Mouse (Mus musculus): ENCODE measurements around the gene Olr1. TPM values are rescaled to one million over a fixed set of nuclear protein-coding genes. Genes with fewer than 3 reads are reported as not detected.
A peak's percentile ranks its signal among the peaks of the same experiment; 100 is the strongest.

Olr1 gene
- total and polyA plus RNA-seq, 3 experiments, result not detected

DNA sequence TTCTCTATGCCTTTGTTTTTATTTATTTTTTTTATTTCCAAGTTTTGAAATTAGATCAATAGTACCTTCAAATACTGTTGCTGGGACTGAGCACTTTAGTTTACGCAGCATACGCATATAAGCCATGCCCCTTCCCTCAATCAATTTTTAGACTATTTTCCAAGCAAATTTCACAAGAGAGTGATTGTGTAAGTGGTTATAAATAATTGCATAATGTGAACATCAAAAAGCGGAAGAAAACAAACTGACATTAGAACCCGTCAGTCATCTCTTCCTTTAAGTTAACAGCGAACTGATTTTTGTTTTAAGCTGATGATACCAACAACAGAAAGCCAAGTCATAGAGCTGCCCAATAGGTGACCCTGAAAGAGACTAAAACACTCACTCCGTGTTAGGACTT is 35.6 kb downstream of the Olr1 start:
- Histone ChIP-seq H3K4me1 (ENCODE audit: control insufficient read depth in 1 of 2, insufficient read depth in 2 of 2) (peaks cover 0 to 5% of the 10 kb centered on the region in 2 experiments; a peak in 1 of 4 replicates), H3K36me3 (replicated peaks in 1 of 2; ENCODE audit: control insufficient read depth in 1 of 2, insufficient read depth in 1 of 2, low read length in 1 of 2) (no peaks in the 10 kb centered on the region), H3K4me3 (replicated peaks in 1 of 3; ENCODE audit: low read depth in 2 of 3, low read length in 2 of 3, poor library complexity in 1 of 3) (no peak overlapping the region), H3K9ac (ENCODE audit: insufficient read depth, low read depth) (no peak overlapping the region), H3K27me3 (replicated peaks) (no peaks in the 10 kb centered on the region), H3K79me2 (replicated peaks; ENCODE audit: control insufficient read depth, extremely low read depth, insufficient read depth, poor library complexity, severe bottlenecking) (no peaks in the 10 kb centered on the region), H3K27ac (ENCODE audit: insufficient read depth, low read depth) (no peak overlapping the region), H3K9me3 (replicated peaks; ENCODE audit: low read length) (no peaks in the 10 kb centered on the region), H3K4me2 (ENCODE audit: insufficient read depth, low read depth, poor library complexity, severe bottlenecking) (no peak overlapping the region)
- in situ Hi-C loops (cut with MboI; ENCODE audit: low pct_ligation_motif_present, low pct_unique_long_range_greater_than_20kb, low sequenced_read_pairs), result no loop called here
- no peak for DNase-seq (ENCODE audit: extremely low read depth)
- no peak for TF ChIP-seq TCF12 (IDR thresholded peaks at IDR 0.05; ENCODE audit: low read depth, low read length)
- no peak for TF ChIP-seq POLR2AphosphoS2 (IDR thresholded peaks at IDR 0.05; ENCODE audit: low read depth, low read length)
- no peak for TF ChIP-seq GABPA (IDR thresholded peaks at IDR 0.05; ENCODE audit: insufficient replicate concordance, low read depth, low read length)
- no peak for TF ChIP-seq USF1 (IDR thresholded peaks at IDR 0.05; ENCODE audit: low read depth, low read length)
- no peak for TF ChIP-seq MYC (IDR thresholded peaks at IDR 0.05; ENCODE audit: low read depth, low read length)
- no peak for TF ChIP-seq CTCF (conservative IDR thresholded peaks at IDR 0.05 in 1 of 2, IDR thresholded peaks at IDR 0.05 in 1 of 2; ENCODE audit: low read depth in 2 of 2, low read length in 2 of 2)
- no peak for TF ChIP-seq ZC3H11A (IDR thresholded peaks at IDR 0.05; ENCODE audit: low read depth, low read length)
- TF ChIP-seq RCOR1 (conservative IDR thresholded peaks at IDR 0.05; ENCODE audit: low read depth, low read length), result no peak
- no peak for TF ChIP-seq SMC3 (IDR thresholded peaks at IDR 0.05; ENCODE audit: low read depth, low read length)
- TF ChIP-seq USF2 (conservative IDR thresholded peaks at IDR 0.05; ENCODE audit: low read depth, low read length), result no peak
- TF ChIP-seq NRF1 (IDR thresholded peaks at IDR 0.05; ENCODE audit: low read depth, low read length), result no peak
- TF ChIP-seq TBP (conservative IDR thresholded peaks at IDR 0.05; ENCODE audit: low read depth, low read length), result no peak
- TF ChIP-seq JUND (conservative IDR thresholded peaks at IDR 0.05; ENCODE audit: low read depth, low read length), result no peak
- no peak for TF ChIP-seq SIN3A (IDR thresholded peaks at IDR 0.05; ENCODE audit: low read length)
- dilution Hi-C loops (cut with MboI; ENCODE audit: extremely low pct_ligation_motif_present, extremely low pct_unique_long_range_greater_than_20kb, low sequenced_read_pairs), result no loop called here

DNA sequence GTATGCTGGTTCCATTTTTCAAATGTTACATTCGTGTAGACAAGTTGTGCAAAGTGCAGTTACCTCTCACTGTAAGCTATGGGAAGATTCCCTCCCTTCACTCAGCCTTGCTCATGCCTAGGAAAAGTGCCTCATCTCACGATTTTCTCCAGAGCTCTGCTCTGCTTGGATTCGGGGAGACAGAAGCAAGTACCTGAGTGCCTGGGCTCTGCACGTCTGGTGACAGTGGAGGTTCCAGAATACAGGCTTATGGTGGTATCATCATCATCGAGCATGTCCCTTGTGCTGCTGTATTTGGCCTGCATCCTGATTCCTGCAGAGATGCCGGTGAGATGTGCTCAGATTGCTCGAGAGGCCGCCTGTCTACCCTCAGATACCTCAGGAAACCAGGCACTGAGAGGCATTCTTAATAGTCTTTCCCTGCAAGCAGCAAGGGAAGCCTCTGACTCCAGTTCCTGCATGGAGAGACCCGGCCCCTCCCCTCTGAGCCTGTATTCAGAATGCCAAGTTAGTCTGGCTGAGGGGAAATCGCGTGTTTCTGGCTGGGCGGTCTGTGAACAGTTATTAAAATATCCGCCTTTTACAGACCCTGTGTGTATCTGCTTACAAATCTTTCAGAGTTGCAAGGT is 55.4 kb downstream of the Olr1 start, which contains the start of gene Clec1a:
Clec1a (minus strand) TSS at position 590 of the 629 bp plus-strand sequence.
- Histone ChIP-seq H3K4me2 (ENCODE audit: insufficient read depth, low read depth, poor library complexity, severe bottlenecking) (peak within 1 kb of the TSS; percentile 73), H3K4me1 (ENCODE audit: control insufficient read depth in 1 of 2, insufficient read depth in 2 of 2) (0 out of 4 replicates have a peak, but pooled peaks cover 0 to 8% of the 10 kb centered on the region in 2 experiments), H3K9ac (ENCODE audit: insufficient read depth, low read depth) (0 out of 2 replicates have a peak within 1 kb of the TSS, but pooled peaks have one; percentile 17), H3K27me3 (replicated peaks) (no peaks in the 10 kb centered on the region), H3K36me3 (replicated peaks in 1 of 2; ENCODE audit: control insufficient read depth in 1 of 2, insufficient read depth in 1 of 2, low read length in 1 of 2) (no peaks in the 10 kb centered on the region), H3K9me3 (replicated peaks; ENCODE audit: low read length) (no peaks in the 10 kb centered on the region), H3K79me2 (replicated peaks; ENCODE audit: control insufficient read depth, extremely low read depth, insufficient read depth, poor library complexity, severe bottlenecking) (no peaks in the 10 kb centered on the region), H3K4me3 (replicated peaks in 1 of 3; ENCODE audit: low read depth in 2 of 3, low read length in 2 of 3, poor library complexity in 1 of 3) (peak within 1 kb of the TSS in 1 of 3 experiments; percentile 18), H3K27ac (ENCODE audit: insufficient read depth, low read depth) (no peak within 1 kb of the TSS)
- in situ Hi-C loops (cut with MboI; ENCODE audit: low pct_ligation_motif_present, low pct_unique_long_range_greater_than_20kb, low sequenced_read_pairs), result no loop called here
- no peak for DNase-seq (ENCODE audit: extremely low read depth)
- no peak for TF ChIP-seq MYC (IDR thresholded peaks at IDR 0.05; ENCODE audit: low read depth, low read length)
- no peak for TF ChIP-seq SMC3 (IDR thresholded peaks at IDR 0.05; ENCODE audit: low read depth, low read length)
- no peak for TF ChIP-seq ZKSCAN1 (IDR thresholded peaks at IDR 0.05; ENCODE audit: borderline replicate concordance, low read depth, low read length)
- no peak for TF ChIP-seq JUN (IDR thresholded peaks at IDR 0.05; ENCODE audit: insufficient read depth, low read depth, low read length)
- TF ChIP-seq KAT2A (IDR thresholded peaks at IDR 0.05; ENCODE audit: insufficient replicate concordance, low read length), result no peak
- no peak for TF ChIP-seq IRF4 (IDR thresholded peaks at IDR 0.05; ENCODE audit: low read depth, low read length)
- TF ChIP-seq PAX5 (IDR thresholded peaks at IDR 0.05; ENCODE audit: low read length), result no peak
- no peak for TF ChIP-seq MAZ (IDR thresholded peaks at IDR 0.05; ENCODE audit: low read depth, low read length)
- TF ChIP-seq ETS1 (conservative IDR thresholded peaks at IDR 0.05; ENCODE audit: low read depth, low read length), result no peak
- TF ChIP-seq SIN3A (IDR thresholded peaks at IDR 0.05; ENCODE audit: low read length), result no peak
- no peak for TF ChIP-seq TBP (conservative IDR thresholded peaks at IDR 0.05; ENCODE audit: low read depth, low read length)
- TF ChIP-seq UBTF (IDR thresholded peaks at IDR 0.05; ENCODE audit: low read depth, low read length), result no peak
- TF ChIP-seq USF1 (IDR thresholded peaks at IDR 0.05; ENCODE audit: low read depth, low read length), result no peak
- no peak for TF ChIP-seq POLR2AphosphoS2 (IDR thresholded peaks at IDR 0.05; ENCODE audit: low read depth, low read length)
- TF ChIP-seq HCFC1 (IDR thresholded peaks at IDR 0.05; ENCODE audit: low read depth, low read length), result no peak
- no peak for TF ChIP-seq BHLHE40 (IDR thresholded peaks at IDR 0.05; ENCODE audit: low read depth, low read length)
- TF ChIP-seq MAFK (IDR thresholded peaks at IDR 0.05; ENCODE audit: insufficient replicate concordance, low read length), result no peak
- dilution Hi-C loops (cut with MboI; ENCODE audit: extremely low pct_ligation_motif_present, extremely low pct_unique_long_range_greater_than_20kb, low sequenced_read_pairs), result no loop called here
